Mouse (Mus musculus) cerebellum, adult 11-12 months (tissue): ENCODE results near the gene Zbtb7b.

Experiments
- DNase-seq: peaks from one replicate; pipeline ENCODE4 v3.0.0; 2022

Gene Zbtb7b

GRCm38 (mm10) chr3:89388901-89389740, 5.5 kb downstream of the Zbtb7b start:
- DNase-seq: peak; percentile 34

DNA sequence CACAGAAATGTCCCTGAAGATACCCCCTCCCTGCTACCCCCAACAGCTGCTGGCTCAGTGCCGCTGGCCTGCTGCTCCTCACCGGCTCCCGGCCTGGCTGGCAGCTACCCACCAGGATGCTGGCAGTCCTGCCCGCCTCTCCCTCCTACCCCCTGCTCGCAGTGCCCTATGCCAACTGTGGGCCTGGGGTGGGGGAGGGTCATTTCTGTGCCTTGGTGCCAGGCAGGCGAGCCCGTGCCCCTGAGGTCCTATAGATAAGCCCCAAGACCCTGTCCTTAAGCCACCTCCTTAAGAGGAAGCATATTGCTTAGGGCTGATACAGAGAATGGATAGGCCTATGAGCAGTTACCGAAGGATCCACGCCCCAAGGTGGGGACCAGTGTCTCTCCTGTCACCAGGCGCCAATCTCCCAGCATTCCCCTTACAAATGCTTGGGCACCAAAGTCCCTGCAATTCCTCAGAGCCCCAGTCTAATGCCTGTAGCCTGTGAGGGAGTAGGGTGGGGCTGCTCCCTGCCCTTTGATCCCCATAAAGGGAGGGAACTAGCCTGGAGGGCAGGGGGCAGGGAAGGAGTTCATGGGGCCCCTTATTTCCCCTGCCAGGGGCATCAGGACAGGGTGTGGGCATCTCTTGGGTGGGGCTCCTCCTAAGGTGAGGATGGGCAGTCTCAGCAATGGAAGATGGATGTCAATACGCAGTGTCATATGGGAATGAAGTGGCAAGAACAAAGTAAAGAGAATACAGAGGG, 6.3 kb downstream of the Zbtb7b start:
- peak; percentile 71 for DNase-seq

DNA sequence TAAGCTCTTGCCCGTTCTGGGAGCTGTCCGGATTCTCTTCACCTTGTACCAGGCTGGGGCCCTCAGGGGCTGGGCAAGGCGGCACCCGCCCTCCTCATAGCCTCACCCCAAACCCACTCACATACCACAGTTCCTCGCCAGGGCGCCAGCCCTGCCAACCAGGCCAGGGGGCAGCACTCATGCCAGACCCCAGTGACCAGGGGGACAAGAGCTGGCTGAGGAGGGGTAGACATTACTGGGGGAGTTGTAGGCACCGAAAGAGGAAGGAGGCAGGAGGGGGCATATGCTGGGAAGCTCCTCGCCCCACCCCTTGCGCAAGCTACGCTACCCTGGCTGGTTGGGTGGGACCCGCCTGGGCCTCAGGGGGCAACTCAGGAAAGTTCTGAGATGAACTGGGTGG, 6.9 kb downstream of the Zbtb7b start:
- peak; percentile 69 for DNase-seq

DNA sequence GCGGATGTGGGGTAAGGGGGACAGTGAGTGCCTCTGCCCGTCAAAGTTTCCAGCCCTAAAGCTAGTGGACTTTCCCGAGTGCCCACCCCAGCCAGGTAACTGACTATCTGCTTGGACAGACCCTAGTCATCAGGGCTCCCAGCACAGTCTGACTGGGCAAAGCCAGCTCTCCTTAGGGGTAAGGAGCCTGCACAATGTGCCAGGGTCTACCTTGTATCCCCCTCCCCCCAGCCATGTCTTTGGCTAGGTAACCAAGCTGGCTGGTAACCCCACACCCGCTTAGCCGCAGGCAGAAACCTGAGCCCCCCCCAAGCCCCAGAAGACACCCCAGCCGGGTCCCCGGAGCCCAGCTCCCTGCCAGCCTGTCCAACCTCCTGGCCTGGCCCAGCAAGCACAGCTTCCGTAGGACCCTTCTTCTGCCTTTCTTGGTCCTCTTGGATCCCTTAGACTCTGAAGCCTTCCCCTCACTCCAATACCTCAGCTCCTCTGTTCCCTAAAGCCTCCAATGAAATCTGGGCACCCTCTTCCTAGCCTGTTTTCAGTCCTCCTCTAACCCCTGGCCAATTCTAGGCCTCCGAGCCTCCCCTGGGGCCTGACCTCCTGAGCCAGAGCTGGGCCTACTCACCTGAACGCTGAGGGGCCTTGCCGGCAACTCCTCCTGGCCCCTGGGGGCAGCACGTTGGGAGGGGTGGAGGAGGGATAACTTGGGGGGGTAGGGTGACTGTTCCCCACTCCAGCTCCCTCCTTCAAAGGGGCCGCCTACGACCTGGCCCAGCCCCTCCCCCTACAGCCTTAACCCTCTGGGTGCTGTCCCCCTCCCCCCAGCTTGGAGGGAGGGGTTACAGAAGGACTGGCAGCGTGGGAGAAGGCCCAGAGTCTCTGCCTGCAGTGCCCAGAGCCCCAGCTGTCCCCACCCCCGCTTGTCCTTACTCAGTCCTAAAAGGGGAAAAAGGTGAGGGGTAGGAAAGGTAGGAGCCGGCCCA, 7.8 kb downstream of the Zbtb7b start:
- peak; percentile 62 for DNase-seq

GRCm38 (mm10) chr3:89385451-89385850, 9.1 kb downstream of the Zbtb7b start:
- no peak for DNase-seq

GRCm38 (mm10) chr3:89384331-89385076, 10.1 kb downstream of the Zbtb7b start:
- DNase-seq: peak; percentile 35

DNA sequence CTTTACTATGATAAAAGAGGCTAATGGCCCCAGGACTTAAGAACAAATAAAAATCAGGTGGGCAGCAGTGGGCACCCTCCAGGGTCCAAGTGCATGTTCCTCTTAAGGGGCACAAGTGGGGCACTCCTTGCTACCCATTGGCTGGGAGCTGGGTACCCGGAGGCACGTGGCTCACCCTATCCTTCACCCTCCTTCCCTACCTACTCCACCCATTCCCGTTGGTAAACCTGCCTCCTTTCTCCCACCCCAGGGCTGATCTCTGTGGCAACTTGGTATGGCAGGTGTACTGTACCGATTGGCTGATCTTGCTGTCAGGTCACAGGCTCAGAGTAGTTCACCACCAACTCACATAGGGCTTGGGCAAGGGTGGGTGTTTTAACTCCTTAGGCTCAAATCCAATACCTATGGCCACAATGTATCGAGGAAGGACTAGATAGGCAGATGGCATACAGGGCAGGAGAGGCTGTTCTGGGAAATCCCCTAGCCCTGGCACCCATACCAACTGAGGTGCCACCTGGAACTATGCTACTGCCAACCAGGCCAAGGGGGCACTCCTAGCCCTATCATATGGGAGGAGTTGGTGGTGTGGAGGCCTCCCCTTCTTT, 10.8 kb downstream of the Zbtb7b start:
- DNase-seq: no peak

- DNase-seq: no peak
These were observed 11.6 kb downstream of the Zbtb7b start for GRCm38 (mm10) chr3:89382950-89383349.

DNA sequence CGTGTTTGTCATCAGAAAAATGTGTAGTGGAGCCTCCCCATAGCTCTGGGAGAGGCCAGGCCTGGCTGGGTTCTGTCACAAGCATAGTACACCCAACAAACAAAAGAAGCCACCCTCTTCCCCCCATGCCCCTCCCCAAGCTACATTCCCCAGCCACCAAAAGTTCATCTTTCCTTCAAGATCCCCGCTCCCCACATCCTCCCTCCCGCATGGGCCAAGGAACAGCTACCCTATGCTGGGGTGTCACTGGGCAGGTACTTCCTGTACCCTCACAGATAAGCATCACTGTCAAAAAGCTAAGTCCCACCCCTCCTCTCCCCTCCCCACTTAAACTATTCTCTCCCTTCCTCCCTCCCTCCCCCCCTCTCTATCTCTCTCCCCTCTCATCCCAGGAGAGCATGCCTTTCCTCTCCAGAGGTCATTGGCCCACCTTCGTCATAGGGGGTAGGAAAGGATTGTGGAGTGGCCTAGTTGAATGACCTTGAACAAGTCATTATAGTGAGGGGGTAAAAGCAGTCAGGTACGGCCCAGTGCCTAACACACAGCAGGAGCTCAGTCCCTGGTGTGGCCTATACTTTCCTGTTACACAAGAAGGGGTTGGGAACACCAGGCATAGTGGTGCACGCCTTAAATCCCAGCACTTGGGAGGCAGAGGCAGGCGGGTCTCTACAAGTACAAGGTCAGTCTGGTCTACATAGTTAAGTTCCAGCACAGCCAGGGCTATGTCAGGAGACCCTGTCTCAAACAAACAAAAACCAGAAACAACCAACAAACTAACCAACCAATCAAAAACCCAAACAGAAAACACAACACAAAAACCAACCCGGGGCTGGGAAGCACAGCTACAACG, 12.3 kb downstream of the Zbtb7b start:
- no peak for DNase-seq

DNA sequence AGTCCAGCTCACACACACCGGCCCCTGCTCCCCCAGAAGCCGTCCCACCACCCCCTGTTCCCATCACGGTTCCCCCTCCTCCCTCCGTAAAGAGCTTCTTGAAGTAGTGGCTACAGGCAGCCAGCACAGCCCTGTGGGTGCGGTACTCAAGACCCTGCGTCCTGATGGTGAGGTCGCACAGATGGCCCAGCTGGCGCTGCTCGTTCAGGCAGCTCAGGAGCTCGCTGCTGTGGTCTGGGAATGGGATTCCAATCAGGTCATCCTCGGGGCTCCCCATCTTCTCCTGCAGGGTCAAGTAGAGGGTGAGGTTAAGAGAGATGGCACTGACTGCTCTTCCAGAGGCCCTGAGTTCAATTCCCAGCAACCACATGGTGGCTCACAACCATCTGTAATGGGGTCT, 13.3 kb downstream of the Zbtb7b start:
- no peak for DNase-seq

DNA sequence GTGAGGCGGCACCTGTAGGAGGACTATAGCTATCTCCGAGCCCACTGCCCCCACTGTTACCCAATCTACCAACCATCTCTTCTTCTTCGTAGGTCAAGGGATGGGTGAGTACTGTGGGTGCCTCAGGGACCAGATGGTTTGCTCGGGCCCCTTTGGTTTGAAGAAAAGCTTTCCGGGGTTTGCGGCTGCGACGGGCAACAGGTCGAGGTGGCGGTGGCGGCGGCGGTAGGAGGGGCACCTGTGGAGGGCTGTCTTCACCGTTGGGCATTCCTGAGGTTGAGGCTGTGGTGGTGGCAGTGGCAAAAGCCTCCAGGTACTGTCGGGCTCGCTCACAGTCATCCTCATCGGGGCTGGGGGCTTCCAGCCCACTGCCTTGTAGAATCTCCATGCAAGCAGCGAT, 13.9 kb downstream of the Zbtb7b start:
- no peak for DNase-seq

- no peak for DNase-seq
These were observed 14.3 kb downstream of the Zbtb7b start for GRCm38 (mm10) chr3:89380291-89380690.

DNA sequence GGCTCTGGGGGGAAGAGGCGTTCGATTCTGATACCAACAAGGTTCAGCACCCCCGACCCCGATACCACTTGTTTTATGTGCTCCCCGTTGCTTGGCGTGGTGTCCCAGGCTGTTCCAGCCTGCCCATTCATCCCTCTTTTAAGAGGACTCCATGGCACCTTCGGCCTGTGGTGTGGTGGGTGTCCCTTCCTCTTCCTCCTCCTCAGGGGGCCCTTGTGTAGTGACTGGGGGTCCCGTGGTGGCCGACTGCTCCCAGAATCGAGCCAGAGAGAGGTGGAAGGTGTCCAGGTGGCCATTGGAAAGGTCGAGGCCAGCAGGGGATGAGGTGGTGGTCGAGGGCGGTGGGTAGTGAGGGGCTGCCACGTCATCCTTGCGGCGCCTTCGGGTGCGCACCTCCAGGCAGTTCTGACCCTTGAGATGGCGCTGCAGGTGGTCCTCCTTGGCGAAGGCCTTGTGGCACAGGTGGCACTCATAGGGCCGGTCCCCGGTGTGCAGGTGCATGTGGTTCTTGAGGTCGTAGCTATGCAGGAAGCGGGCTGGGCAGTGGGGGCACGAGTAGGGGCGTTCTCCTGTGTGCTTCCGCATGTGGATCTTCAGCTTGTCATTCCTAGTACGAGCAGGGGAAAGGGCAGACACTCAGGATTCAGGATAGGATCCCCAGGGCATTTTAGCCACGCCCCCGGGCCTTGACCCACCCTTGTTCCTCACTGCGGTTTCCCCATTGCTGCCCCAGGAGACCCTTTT, 15.0 kb downstream of the Zbtb7b start:
- no peak for DNase-seq

- DNase-seq: peak; percentile 65
These were observed 16.0 kb downstream of the Zbtb7b start for GRCm38 (mm10) chr3:89378394-89379067.

- no peak for DNase-seq
These were observed 16.7 kb downstream of the Zbtb7b start for GRCm38 (mm10) chr3:89377831-89378230.

- DNase-seq: no peak
These were observed 20.9 kb downstream of the Zbtb7b start for GRCm38 (mm10) chr3:89373581-89374231.

DNA sequence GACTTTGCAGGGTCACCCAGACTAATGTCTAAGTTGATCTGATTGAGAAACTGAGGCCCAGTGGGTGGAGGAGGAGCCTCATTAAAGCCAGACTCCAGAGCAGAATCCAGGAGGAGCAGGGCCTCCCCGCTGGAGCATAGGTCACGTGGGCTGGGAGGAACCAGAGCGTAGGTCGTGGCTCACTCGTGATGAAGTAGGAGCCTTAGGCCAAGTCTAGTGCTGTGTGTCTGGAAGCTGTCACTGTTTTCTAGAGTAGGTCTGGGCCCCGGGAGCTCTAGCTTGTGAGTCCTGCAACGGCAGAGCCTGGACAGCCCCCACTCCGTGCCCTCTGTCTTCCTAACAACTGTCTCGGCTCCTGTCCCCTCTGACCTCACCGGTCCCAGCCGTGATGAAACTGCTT, 27.2 kb downstream of the Zbtb7b start:
- DNase-seq: no peak

GRCm38 (mm10) chr3:89365486-89366414, 28.8 kb downstream of the Zbtb7b start:
- no peak for DNase-seq
